Mouse (Mus musculus) lung, postnatal 0 days (tissue): ENCODE results near the gene Sap30. TPM values are rescaled to one million over a fixed set of nuclear protein-coding genes. Genes with fewer than 3 reads are reported as not detected.
"Not testable (repeated sequence)": the region's sequence is repeated elsewhere in the genome, so short reads cannot be mapped to it uniquely, and the experiment has no call there.

Source experiments
- ATAC-seq: fragments of 200-750 bp; cut with Nextera tagmentation; 2 replicates; pipeline ENCODE4 v1.8.0; 2017; ENCODE audit warnings: moderate library complexity
- DNase-seq: peaks from one replicate; pipeline ENCODE4 v3.0.0-alpha.2; 2016; ENCODE audit warnings: low spot score
- H3K27ac ChIP-seq: fragments of 300-500 bp; sonication (generic); 2 replicates; pipeline ENCODE4 v1.5.1; 2014; ENCODE audit warnings: antibody characterized with exemption, mild to moderate bottlenecking, low read length, mixed read lengths
- H3K27me3 ChIP-seq: fragments of 300-500 bp; sonication (generic); replicated peaks from 2 replicates; pipeline ENCODE4 v1.6.1; 2014; ENCODE audit warnings: low read length, mixed read lengths; ENCODE audit not compliant: insufficient read depth
- H3K36me3 ChIP-seq: fragments of 300-500 bp; sonication (generic); 2 replicates; pipeline ENCODE4 v1.6.1; 2014; ENCODE audit warnings: low read length, mixed read lengths; ENCODE audit not compliant: insufficient read depth
- H3K4me1 ChIP-seq: fragments of 300-500 bp; sonication (generic); 2 replicates; pipeline ENCODE4 v1.6.1; 2014; ENCODE audit warnings: antibody characterized with exemption, low read depth, low read length, mixed read lengths; ENCODE audit not compliant: insufficient read depth
- H3K4me2 ChIP-seq: fragments of 300-500 bp; sonication (generic); replicated peaks from 2 replicates; pipeline ENCODE4 v1.6.1; 2014; ENCODE audit warnings: low read depth, mild to moderate bottlenecking, low read length, moderate library complexity, mixed read lengths
- H3K4me3 ChIP-seq: fragments of 300-500 bp; sonication (generic); 2 replicates; pipeline ENCODE4 v1.5.1; 2014; ENCODE audit warnings: low read depth, low read length
- H3K9ac ChIP-seq: fragments of 300-500 bp; sonication (generic); replicated peaks from 2 replicates; pipeline ENCODE4 v1.6.1; 2014; ENCODE audit warnings: low read depth, mild to moderate bottlenecking
- H3K9me3 ChIP-seq: fragments of 300-500 bp; sonication (generic); 2 replicates; pipeline ENCODE4 v1.6.1; 2016; ENCODE audit warnings: low read length, mixed read lengths
- CTCF ChIP-seq: IDR thresholded peaks from 2 replicates; pipeline ENCODE4 v1.5.1; 2016; ENCODE audit warnings: antibody characterized with exemption, mild to moderate bottlenecking
- EP300 ChIP-seq: IDR thresholded peaks from 2 replicates; pipeline ENCODE4 v1.6.1; 2016; ENCODE audit warnings: antibody characterized with exemption, mild to moderate bottlenecking, control low read depth
- WGBS: fragments of 180-500 bp; shearing (Covaris S2); extraction: QIAGEN DNeasy Blood & Tissue Kit; methylation state at CpG from one replicate; pipeline ENCODE4 v1.1.7; 2014; 5-methylcytosine and 5-hydroxymethylcytosine counted together
- polyA plus RNA-seq: library from polyadenylated mRNA; unstranded; fragments of >200 nt; fragmentation: Nextera tagmentation; extraction: Ambion mirVana; gene quantifications from 2 replicates; pipeline ENCODE4 v1.2.1, GENCODE M21; 2015

Sap30 gene
- polyA plus RNA-seq, 1 experiment from 2014 or later, result 18.5 TPM

DNA sequence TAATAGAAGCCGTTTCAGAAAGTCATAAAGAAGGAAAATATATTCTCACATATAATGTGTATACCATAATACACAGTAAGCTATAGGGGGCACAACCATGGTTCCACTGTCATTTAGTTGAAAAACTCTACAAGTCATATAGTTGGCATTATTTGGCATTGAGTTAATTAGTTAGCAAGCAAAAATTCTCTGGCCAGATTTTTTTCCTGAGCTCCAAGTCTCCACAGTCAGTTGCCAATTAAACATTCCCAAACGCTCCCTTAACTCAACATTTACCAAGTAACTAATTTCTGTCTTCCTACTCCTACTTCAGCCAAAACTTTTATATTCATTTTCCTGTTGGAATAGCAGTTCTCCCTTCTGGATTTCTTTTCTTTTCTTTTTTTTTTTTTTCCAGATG lies 34.3 kb downstream of the Sap30 start:
- ATAC-seq, result no peak
- no peaks in the 10 kb centered on the region for H3K36me3 ChIP-seq
- H3K27ac ChIP-seq, result no peak overlapping the region
- H3K4me1 ChIP-seq, result no peaks in the 10 kb centered on the region
- H3K4me3 ChIP-seq, result no peak overlapping the region
- no peaks in the 10 kb centered on the region for H3K27me3 ChIP-seq
- H3K9ac ChIP-seq, result no peak overlapping the region
- DNase-seq, result no peak
- no peaks in the 10 kb centered on the region for H3K9me3 ChIP-seq
- H3K4me2 ChIP-seq, result no peak overlapping the region
- WGBS, result 77% methylated on average over 2 of the region's 2 CpGs
- TF ChIP-seq CTCF (no peak), EP300 (no peak)

DNA sequence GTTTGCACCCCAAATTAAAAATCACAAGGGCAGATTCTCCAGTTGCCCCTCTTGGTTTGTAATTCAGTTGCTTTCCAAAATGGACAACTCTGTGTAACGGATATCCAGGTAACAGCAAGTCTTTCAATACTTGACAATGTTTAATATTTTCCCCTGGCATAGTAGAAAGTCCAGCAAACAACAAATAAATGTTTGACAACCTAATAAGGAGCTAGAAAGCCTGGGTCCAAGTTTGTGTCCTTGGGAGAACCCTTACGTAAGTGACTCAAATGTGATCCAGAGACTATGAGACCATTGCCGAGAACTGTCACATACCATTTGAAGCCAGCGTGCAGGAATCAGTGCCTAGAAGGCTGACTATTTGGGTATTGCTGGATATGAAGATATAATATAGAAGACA lies 35.8 kb downstream of the Sap30 start:
- Histone ChIP-seq H3K4me3 (no peak overlapping the region), H3K4me1 (no peaks in the 10 kb centered on the region), H3K36me3 (no peaks in the 10 kb centered on the region), H3K27ac (no peak overlapping the region), H3K27me3 (no peaks in the 10 kb centered on the region), H3K4me2 (no peak overlapping the region), H3K9ac (no peak overlapping the region), H3K9me3 (no peaks in the 10 kb centered on the region)
- TF ChIP-seq EP300, result no peak
- TF ChIP-seq CTCF, result no peak
- WGBS, result 93% methylated on average over 4 of the region's 4 CpGs
- ATAC-seq, result no peak
- no peak for DNase-seq

DNA sequence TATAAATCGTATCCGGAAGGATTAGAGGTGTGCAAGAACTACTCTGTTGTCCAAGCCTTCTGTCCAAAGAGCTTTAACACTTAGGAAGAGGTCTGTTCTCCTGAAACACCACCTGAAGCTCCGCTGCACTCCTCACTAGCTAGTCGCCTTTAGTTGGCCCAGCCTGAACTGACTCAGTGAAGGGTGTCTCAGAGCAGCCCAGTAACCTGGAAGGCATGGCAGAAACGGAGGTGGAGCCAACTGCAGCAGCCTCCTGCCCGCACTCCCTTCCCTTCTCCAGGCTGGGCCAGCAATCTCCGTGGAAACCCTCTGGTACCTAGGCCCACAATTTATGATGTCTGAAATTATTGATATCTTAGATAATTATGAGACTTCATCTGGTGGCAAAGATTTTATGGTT lies 36.9 kb downstream of the Sap30 start:
- Histone ChIP-seq H3K4me1 (no peaks in the 10 kb centered on the region), H3K27me3 (no peaks in the 10 kb centered on the region), H3K9me3 (no peaks in the 10 kb centered on the region), H3K27ac (no peak overlapping the region), H3K4me2 (no peak overlapping the region), H3K9ac (no peak overlapping the region), H3K36me3 (no peaks in the 10 kb centered on the region), H3K4me3 (no peak overlapping the region)
- TF ChIP-seq CTCF (no peak), EP300 (no peak)
- DNase-seq, result no peak
- WGBS, result 66% methylated on average over 7 of the region's 7 CpGs
- ATAC-seq, result no peak

DNA sequence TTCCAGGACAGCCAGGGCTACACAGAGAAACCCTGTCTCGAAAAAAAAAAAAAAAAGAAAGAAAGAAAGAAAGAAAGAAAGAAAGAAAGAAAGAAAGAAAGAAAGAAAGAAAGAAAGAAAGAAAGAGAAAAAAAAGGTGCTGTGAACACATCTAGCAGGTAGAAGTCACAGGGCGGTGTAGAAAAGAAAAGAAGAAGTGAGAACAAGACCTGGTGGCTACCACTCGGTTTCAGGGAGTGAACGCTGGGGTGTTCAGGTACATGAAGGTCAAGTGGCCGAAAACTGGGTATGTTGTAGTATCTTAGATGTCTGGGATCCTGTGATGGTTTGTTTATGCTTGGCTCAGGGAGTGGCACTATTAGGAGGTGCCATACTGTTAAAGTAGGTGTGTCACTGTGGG lies 41.8 kb downstream of the Sap30 start:
- 78% methylated on average over 4 of the region's 5 CpGs for WGBS
- not testable (repeated sequence) for ATAC-seq, H3K36me3 ChIP-seq, H3K4me2 ChIP-seq, H3K4me3 ChIP-seq, H3K27me3 ChIP-seq, H3K27ac ChIP-seq, H3K9ac ChIP-seq, H3K4me1 ChIP-seq, H3K9me3 ChIP-seq, DNase-seq

DNA sequence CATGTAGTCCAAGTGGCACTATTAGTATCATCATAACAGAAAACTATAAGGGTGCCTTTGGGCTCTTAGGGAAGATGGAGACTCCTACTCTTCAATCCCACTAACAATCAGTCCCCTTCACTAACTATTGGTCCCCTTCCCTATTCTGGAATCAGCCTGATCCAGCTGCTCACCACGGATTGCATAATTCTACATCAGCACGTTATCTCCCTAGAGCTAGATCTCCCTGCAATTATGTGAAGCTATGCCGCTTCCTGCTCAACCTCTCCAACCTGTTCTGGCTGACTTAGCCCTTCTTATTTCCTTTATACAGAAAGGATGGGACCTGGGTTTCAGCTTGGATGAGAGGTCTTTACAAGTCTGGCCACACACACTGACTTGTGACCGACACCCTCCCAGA lies 44.4 kb downstream of the Sap30 start:
- no peak overlapping the region for H3K9ac ChIP-seq
- H3K27me3 ChIP-seq, result no peaks in the 10 kb centered on the region
- 58% methylated on average over 4 of the region's 4 CpGs for WGBS
- H3K27ac ChIP-seq, result no peak overlapping the region
- ATAC-seq (no peak), DNase-seq (no peak)
- H3K4me3 ChIP-seq, result no peak overlapping the region
- H3K9me3 ChIP-seq, result no peaks in the 10 kb centered on the region
- H3K36me3 ChIP-seq, result no peaks in the 10 kb centered on the region
- TF ChIP-seq EP300, result no peak
- no peak for TF ChIP-seq CTCF
- H3K4me1 ChIP-seq, result no peaks in the 10 kb centered on the region
- H3K4me2 ChIP-seq, result no peak overlapping the region

DNA sequence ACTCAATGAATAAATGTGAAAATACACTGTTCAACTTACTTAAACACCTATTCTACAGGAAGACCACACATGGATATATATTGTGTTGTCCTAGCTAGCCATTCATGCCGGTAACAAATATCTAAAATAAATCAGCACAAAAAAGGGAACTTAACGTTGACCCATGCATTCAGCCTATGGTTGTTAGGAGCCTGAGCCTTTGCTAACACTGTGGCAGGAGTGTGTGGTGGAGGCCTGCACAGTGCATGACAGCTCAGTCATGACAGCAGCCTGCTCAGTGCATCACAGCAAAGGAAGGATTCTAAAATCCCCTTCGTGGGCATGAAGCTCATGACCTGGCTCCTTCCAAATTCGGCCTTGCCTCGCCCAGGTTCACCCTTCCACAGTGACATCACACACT lies 46.1 kb downstream of the Sap30 start:
- no peak overlapping the region for H3K27ac ChIP-seq
- no peaks in the 10 kb centered on the region for H3K4me1 ChIP-seq
- WGBS, result 85% methylated on average over 5 of the region's 5 CpGs
- no peaks in the 10 kb centered on the region for H3K27me3 ChIP-seq
- H3K4me2 ChIP-seq, result no peak overlapping the region
- no peaks in the 10 kb centered on the region for H3K9me3 ChIP-seq
- DNase-seq (no peak), ATAC-seq (no peak)
- H3K4me3 ChIP-seq, result no peak overlapping the region
- H3K9ac ChIP-seq, result no peak overlapping the region
- no peak for TF ChIP-seq EP300
- TF ChIP-seq CTCF, result no peak
- H3K36me3 ChIP-seq, result no peaks in the 10 kb centered on the region

DNA sequence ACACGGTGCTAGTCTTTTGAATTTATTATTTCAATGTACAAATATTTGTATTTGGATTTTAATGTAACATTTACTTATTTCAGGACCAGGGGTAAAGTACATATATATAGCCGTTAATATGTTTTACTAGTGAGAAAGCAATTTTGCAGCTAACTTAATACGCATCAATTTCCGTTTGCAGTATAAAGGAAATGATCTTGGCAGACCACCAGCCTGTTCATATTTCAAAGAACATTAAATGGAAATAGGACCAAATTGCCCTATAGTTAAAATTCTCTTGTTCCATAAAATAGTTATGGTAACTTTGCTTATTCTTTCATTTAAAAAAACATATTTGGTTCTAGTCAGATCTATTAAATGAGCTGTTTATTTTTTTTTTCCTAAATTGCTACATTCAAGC lies 46.5 kb downstream of the Sap30 start:
- no peaks in the 10 kb centered on the region for H3K27me3 ChIP-seq
- H3K9ac ChIP-seq, result no peak overlapping the region
- WGBS, result 42% methylated on average over 4 of the region's 4 CpGs
- no peak overlapping the region for H3K4me2 ChIP-seq
- no peak overlapping the region for H3K27ac ChIP-seq
- DNase-seq, result no peak
- H3K36me3 ChIP-seq, result no peaks in the 10 kb centered on the region
- TF ChIP-seq CTCF, result no peak
- no peak for TF ChIP-seq EP300
- no peak for ATAC-seq
- no peaks in the 10 kb centered on the region for H3K9me3 ChIP-seq
- H3K4me1 ChIP-seq, result peaks cover 4% of the 10 kb centered on the region; the same call in 1 of the 2 replicates
- no peak overlapping the region for H3K4me3 ChIP-seq
